Mouse (Mus musculus): Measurements from ENCODE around the gene Slc16a1.

GRCm38 (mm10) chr3:104669856-104670182 lies 31.4 kb downstream of the Slc16a1 start:
- TF ChIP-seq CTCF (IDR thresholded peaks at IDR 0.05; ENCODE audit: extremely low read depth, insufficient read depth, low read length), result no peak
- no peak for TF ChIP-seq POLR2A (IDR thresholded peaks at IDR 0.05; ENCODE audit: extremely low read depth, insufficient read depth, low read length)

Measured in cortical plate, adult 2 months (tissue).